Mouse (Mus musculus): ENCODE data around the gene Kmt2b. TPM values are rescaled to one million over a fixed set of nuclear protein-coding genes. Genes with fewer than 3 reads are reported as not detected.

The Kmt2b gene
- polyA plus RNA-seq, 1 experiment, result 12.9 TPM

GRCm38 (mm10) chr7:30593579-30594509 lies 5.3 kb upstream of the Kmt2b start:
- H3ac ChIP-seq (ENCODE audit: control insufficient read depth, insufficient read length), result no peak overlapping the region
- no peak overlapping the region for H3K4me2 ChIP-seq (ENCODE audit: low read depth)
- no peak overlapping the region for H3K4me3 ChIP-seq
- H3K36me3 ChIP-seq (ENCODE audit: control insufficient read depth, insufficient read depth), result no peaks in the 10 kb centered on the region
- no peaks in the 10 kb centered on the region for H3K79me2 ChIP-seq (ENCODE audit: control insufficient read depth, insufficient read depth)
- TF ChIP-seq TCF12 (IDR thresholded peaks at IDR 0.05; ENCODE audit: insufficient read depth, poor library complexity, severe bottlenecking) (no peak), REST (IDR thresholded peaks at IDR 0.05; ENCODE audit: insufficient read depth, insufficient read length) (no peak), SRF (IDR thresholded peaks at IDR 0.05; ENCODE audit: control insufficient read depth, insufficient read length, low read depth) (no peak), MYOG (IDR thresholded peaks at IDR 0.05; ENCODE audit: control insufficient read depth in 1 of 3, insufficient read depth in 1 of 3, insufficient read length in 2 of 3, low read depth in 2 of 3) (no peak), TCF3 (IDR thresholded peaks at IDR 0.05; ENCODE audit: insufficient read length, low read depth) (no peak), USF1 (IDR thresholded peaks at IDR 0.05; ENCODE audit: low read depth) (no peak), CEBPB (IDR thresholded peaks at IDR 0.05; ENCODE audit: insufficient read depth, poor library complexity, severe bottlenecking) (no peak), MAX (IDR thresholded peaks at IDR 0.05; ENCODE audit: low read depth) (no peak), MYOD1 (IDR thresholded peaks at IDR 0.05; ENCODE audit: control insufficient read depth in 1 of 3, insufficient read length in 2 of 3, low read depth in 2 of 3) (no peak), E2F4 (IDR thresholded peaks at IDR 0.05; ENCODE audit: insufficient read depth) (no peak), POLR2A (IDR thresholded peaks at IDR 0.05; ENCODE audit: insufficient read length, low read depth) (no peak), POLR2AphosphoS2 (IDR thresholded peaks at IDR 0.05; ENCODE audit: insufficient read length, low read depth) (no peak)
- H3K27me3 ChIP-seq (ENCODE audit: control insufficient read depth, insufficient read depth, insufficient read length), result peaks cover 43% of the 10 kb centered on the region

- Histone ChIP-seq H3ac (ENCODE audit: control insufficient read depth, insufficient read length) (no peak overlapping the region), H3K27me3 (ENCODE audit: control insufficient read depth, insufficient read depth, insufficient read length) (peaks cover 33% of the 10 kb centered on the region), H3K36me3 (ENCODE audit: control insufficient read depth, insufficient read depth) (no peaks in the 10 kb centered on the region), H3K4me3 (no peak overlapping the region), H3K79me2 (ENCODE audit: control insufficient read depth, insufficient read depth) (peaks cover 4% of the 10 kb centered on the region), H3K4me2 (ENCODE audit: low read depth) (no peak overlapping the region)
- TF ChIP-seq MYOD1 (IDR thresholded peaks at IDR 0.05; ENCODE audit: control insufficient read depth in 1 of 3, insufficient read length in 2 of 3, low read depth in 2 of 3) (no peak), REST (IDR thresholded peaks at IDR 0.05; ENCODE audit: insufficient read depth, insufficient read length) (no peak), CEBPB (IDR thresholded peaks at IDR 0.05; ENCODE audit: insufficient read depth, poor library complexity, severe bottlenecking) (no peak), POLR2AphosphoS2 (IDR thresholded peaks at IDR 0.05; ENCODE audit: insufficient read length, low read depth) (peak; percentile 6)
Observed at GRCm38 (mm10) chr7:30592772-30593423, 4.4 kb upstream of the Kmt2b start.

GRCm38 (mm10) chr7:30591605-30591951 lies 3.1 kb upstream of the Kmt2b start:
- Histone ChIP-seq H3K36me3 (ENCODE audit: control insufficient read depth, insufficient read depth) (no peaks in the 10 kb centered on the region), H3K79me2 (ENCODE audit: control insufficient read depth, insufficient read depth) (peaks cover 17% of the 10 kb centered on the region), H3K27me3 (ENCODE audit: control insufficient read depth, insufficient read depth, insufficient read length) (peaks cover 21% of the 10 kb centered on the region), H3K4me2 (ENCODE audit: low read depth) (no peak overlapping the region), H3K4me3 (no peak overlapping the region), H3ac (ENCODE audit: control insufficient read depth, insufficient read length) (no peak overlapping the region)
- no peak for TF ChIP-seq REST (IDR thresholded peaks at IDR 0.05; ENCODE audit: insufficient read depth, insufficient read length)
- no peak for TF ChIP-seq TCF3 (IDR thresholded peaks at IDR 0.05; ENCODE audit: insufficient read length, low read depth)
- TF ChIP-seq SRF (IDR thresholded peaks at IDR 0.05; ENCODE audit: control insufficient read depth, insufficient read length, low read depth), result no peak
- no peak for TF ChIP-seq TCF12 (IDR thresholded peaks at IDR 0.05; ENCODE audit: insufficient read depth, poor library complexity, severe bottlenecking)
- no peak for TF ChIP-seq MYOG (IDR thresholded peaks at IDR 0.05; ENCODE audit: control insufficient read depth in 1 of 3, insufficient read depth in 1 of 3, insufficient read length in 2 of 3, low read depth in 2 of 3)
- TF ChIP-seq CEBPB (IDR thresholded peaks at IDR 0.05; ENCODE audit: insufficient read depth, poor library complexity, severe bottlenecking), result no peak
- no peak for TF ChIP-seq MYOD1 (IDR thresholded peaks at IDR 0.05; ENCODE audit: control insufficient read depth in 1 of 3, insufficient read length in 2 of 3, low read depth in 2 of 3)
- TF ChIP-seq E2F4 (IDR thresholded peaks at IDR 0.05; ENCODE audit: insufficient read depth), result no peak
- TF ChIP-seq MAX (IDR thresholded peaks at IDR 0.05; ENCODE audit: low read depth), result no peak
- no peak for TF ChIP-seq USF1 (IDR thresholded peaks at IDR 0.05; ENCODE audit: low read depth)
- TF ChIP-seq POLR2A (IDR thresholded peaks at IDR 0.05; ENCODE audit: insufficient read length, low read depth), result no peak
- TF ChIP-seq POLR2AphosphoS2 (IDR thresholded peaks at IDR 0.05; ENCODE audit: insufficient read length, low read depth), result no peak

GRCm38 (mm10) chr7:30590927-30591604 lies 2.5 kb upstream of the Kmt2b start:
- no peaks in the 10 kb centered on the region for H3K36me3 ChIP-seq (ENCODE audit: control insufficient read depth, insufficient read depth)
- peaks cover 22% of the 10 kb centered on the region for H3K79me2 ChIP-seq (ENCODE audit: control insufficient read depth, insufficient read depth)
- H3ac ChIP-seq (ENCODE audit: control insufficient read depth, insufficient read length), result no peak overlapping the region
- H3K4me2 ChIP-seq (ENCODE audit: low read depth), result no peak overlapping the region
- H3K4me3 ChIP-seq, result no peak overlapping the region
- no peak for TF ChIP-seq SRF (IDR thresholded peaks at IDR 0.05; ENCODE audit: control insufficient read depth, insufficient read length, low read depth)
- no peak for TF ChIP-seq CEBPB (IDR thresholded peaks at IDR 0.05; ENCODE audit: insufficient read depth, poor library complexity, severe bottlenecking)
- TF ChIP-seq MYOG (IDR thresholded peaks at IDR 0.05; ENCODE audit: control insufficient read depth in 1 of 3, insufficient read depth in 1 of 3, insufficient read length in 2 of 3, low read depth in 2 of 3), result no peak
- no peak for TF ChIP-seq REST (IDR thresholded peaks at IDR 0.05; ENCODE audit: insufficient read depth, insufficient read length)
- TF ChIP-seq USF1 (IDR thresholded peaks at IDR 0.05; ENCODE audit: low read depth), result no peak
- no peak for TF ChIP-seq POLR2AphosphoS2 (IDR thresholded peaks at IDR 0.05; ENCODE audit: insufficient read length, low read depth)
- TF ChIP-seq TCF12 (IDR thresholded peaks at IDR 0.05; ENCODE audit: insufficient read depth, poor library complexity, severe bottlenecking), result no peak
- no peak for TF ChIP-seq E2F4 (IDR thresholded peaks at IDR 0.05; ENCODE audit: insufficient read depth)
- no peak for TF ChIP-seq MAX (IDR thresholded peaks at IDR 0.05; ENCODE audit: low read depth)
- no peak for TF ChIP-seq MYOD1 (IDR thresholded peaks at IDR 0.05; ENCODE audit: control insufficient read depth in 1 of 3, insufficient read length in 2 of 3, low read depth in 2 of 3)
- TF ChIP-seq POLR2A (IDR thresholded peaks at IDR 0.05; ENCODE audit: insufficient read length, low read depth), result no peak
- TF ChIP-seq TCF3 (IDR thresholded peaks at IDR 0.05; ENCODE audit: insufficient read length, low read depth), result no peak
- peaks cover 19% of the 10 kb centered on the region for H3K27me3 ChIP-seq (ENCODE audit: control insufficient read depth, insufficient read depth, insufficient read length)
